Mouse (Mus musculus) kidney, adult 9 months (tissue): ENCODE data around the gene Nr2e3.
"Not testable (repeated sequence)": the region's sequence is repeated elsewhere in the genome, so short reads cannot be mapped to it uniquely, and the experiment has no call there.

ENCODE experiments used
- DNase-seq: peaks from one replicate; pipeline ENCODE4 v3.0.0; 2022

Nr2e3 gene

GRCm38 (mm10) chr9:59949511-59949910 is 10.9 kb downstream of the Nr2e3 start:
- DNase-seq = no peak

- no peak for DNase-seq
Observed at GRCm38 (mm10) chr9:59948691-59949250, 11.7 kb downstream of the Nr2e3 start.

DNA sequence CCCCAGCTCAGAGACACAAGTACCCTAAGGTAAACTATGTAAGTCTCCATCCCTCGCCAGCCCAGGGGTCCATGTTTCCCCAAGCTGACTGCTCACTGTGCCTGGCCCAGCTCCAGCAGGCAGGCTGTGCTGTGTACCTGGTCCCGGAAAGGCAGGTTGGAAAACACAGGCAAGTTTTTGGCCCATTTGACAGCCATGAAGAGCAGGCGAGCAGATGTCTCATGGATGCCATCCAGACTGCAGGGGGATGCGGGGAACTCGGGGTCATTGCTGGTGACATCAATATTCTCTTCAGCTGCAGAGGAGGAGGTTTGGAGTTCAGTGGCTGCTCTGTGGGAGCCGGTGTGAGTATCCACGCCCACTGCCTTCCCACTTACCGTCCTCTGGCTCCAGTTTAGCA is 12.2 kb downstream of the Nr2e3 start:
- DNase-seq = no peak

GRCm38 (mm10) chr9:59947271-59947670 is 13.2 kb downstream of the Nr2e3 start:
- DNase-seq = no peak

DNA sequence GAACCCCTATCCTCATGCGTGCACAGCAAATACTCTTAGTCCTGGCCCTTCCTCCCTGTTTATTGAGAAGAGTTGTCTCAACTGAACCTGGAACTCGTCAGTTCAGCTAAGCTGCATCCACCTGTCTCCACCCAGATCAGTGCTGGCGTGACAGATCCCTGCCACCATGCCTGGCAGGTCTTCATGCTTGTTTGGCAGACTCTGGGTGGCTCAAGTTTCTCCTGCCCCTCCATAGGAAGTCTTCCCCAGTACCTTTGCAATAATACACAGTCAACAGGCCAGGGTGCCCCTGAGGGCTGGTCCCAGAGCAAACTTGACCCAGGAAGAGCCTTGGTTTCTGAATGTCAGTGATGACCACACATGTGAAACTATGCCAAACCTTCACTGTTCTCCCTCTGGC is 15.2 kb downstream of the Nr2e3 start:
- DNase-seq = no peak

- no peak for DNase-seq
Observed at GRCm38 (mm10) chr9:59943826-59944225, 16.6 kb downstream of the Nr2e3 start.

DNA sequence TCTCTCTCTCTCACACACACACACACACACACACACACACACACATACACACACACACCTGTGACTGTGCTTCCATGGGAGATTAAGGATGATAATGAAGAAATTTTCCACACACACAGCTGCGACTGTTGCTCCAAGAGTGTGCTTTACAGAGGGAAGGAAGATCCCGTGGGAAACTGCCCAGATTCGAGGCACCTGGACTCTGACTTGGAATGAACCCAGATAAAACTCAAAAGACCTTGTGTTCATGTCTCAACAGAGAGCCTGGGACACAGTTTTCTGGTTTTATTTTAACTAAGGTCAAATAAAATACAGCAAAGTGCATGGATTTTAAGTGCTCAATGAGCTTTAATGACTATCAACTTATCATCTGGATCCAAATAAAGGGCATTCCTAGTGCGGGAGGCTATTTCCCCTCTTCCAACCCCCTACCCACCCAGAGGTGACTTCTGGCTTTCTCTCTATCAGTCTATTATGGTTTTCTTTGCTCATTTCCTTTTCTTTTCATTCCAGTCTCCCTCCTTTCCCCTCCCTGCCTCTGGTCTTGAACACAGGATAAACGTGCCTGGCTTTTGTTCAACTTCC is 17.9 kb downstream of the Nr2e3 start:
- DNase-seq = peak; percentile 34

- no peak for DNase-seq
Observed at GRCm38 (mm10) chr9:59941885-59942350, 18.5 kb downstream of the Nr2e3 start.

DNA sequence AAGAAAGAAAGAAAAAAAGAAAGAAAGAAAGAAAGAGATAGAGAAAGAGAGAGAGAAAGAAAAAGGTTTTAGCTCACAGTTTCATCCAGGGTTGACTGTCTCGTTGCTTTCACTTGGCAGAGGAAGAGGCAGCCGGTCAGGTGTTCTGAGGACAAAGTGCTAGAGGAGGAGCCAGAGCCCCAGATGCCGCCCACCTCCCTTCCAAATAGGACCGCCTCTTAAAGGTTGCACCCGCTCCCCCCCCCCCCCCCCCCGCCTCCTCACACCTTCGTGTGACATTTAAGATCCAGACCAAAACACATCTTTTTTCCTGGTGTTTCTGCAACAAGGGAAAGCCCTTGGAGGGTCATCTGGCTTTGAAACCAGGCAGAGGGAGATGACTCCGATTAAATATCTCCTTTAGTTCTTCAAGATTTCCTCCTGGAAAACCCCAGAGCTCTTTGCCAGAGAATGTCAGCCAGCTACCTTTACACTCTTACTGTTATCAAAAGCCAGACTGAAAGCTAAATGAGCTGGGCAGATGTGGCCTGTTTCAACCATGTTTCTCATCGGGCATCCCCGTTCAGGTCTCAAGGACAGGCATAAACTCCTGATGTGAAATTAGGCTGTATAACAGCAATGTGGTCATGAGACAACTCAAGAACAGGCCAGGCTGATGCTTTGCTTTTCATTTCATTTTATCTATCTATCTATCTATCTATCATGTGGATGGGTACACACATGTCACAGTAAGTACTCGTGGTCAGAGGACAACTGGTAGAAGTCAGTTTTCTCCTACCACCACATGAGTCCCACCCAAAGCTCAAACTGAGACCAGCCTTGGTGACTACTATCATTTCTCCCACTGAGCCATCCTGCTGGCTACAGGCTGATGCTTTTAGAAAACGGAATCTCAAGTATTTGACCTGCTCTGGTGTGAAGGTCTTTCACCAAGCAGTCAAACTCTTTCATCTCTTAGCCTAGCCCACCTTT is 19.3 kb downstream of the Nr2e3 start:
- no peak for DNase-seq

- no peak for DNase-seq
Observed at GRCm38 (mm10) chr9:59939691-59940090, 20.8 kb downstream of the Nr2e3 start.

- DNase-seq = no peak
Observed at GRCm38 (mm10) chr9:59938529-59938928, 21.9 kb downstream of the Nr2e3 start.

- DNase-seq = not testable (repeated sequence)
Observed at GRCm38 (mm10) chr9:59935866-59936265, 24.6 kb downstream of the Nr2e3 start.

GRCm38 (mm10) chr9:59930248-59930647 is 30.2 kb downstream of the Nr2e3 start:
- DNase-seq = no peak

DNA sequence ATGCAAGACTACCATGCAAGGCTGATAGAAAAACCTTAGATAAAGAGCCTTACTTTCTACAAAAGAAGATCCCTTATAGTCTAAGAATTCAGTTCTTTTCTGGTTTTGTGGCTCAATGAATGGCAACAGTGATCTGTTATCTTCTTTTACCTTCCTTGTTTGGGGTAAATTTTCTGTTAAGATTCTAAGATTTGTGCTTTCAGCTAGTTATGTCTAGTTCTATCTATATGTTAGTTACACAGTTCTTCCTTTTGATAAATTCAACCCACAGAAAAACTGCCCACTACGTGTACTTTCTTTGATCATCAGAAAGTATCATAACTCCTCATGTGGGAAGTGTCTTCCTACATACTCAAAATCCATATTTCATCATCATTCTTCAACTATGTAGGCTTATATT is 45.7 kb downstream of the Nr2e3 start:
- DNase-seq = no peak

- DNase-seq = no peak
Observed at GRCm38 (mm10) chr9:59903382-59903781, 57.1 kb downstream of the Nr2e3 start.
